Mouse (Mus musculus) lung, adult 2 months (tissue): ENCODE results near the gene Adad1.

ENCODE experiments used
- CTCF ChIP-seq: fragments of 200-500 bp; IDR thresholded peaks from 2 replicates; pipeline ENCODE4 v1.5.1; 2011; ENCODE audit warnings: mild to moderate bottlenecking, low read length, control low read depth; ENCODE audit not compliant: insufficient read depth
- POLR2A ChIP-seq: fragments of 200-500 bp; IDR thresholded peaks from 2 replicates; pipeline ENCODE4 v1.6.1; 2011; ENCODE audit warnings: low read depth, mild to moderate bottlenecking, control low read depth, low read length, borderline replicate concordance; ENCODE audit errors: extremely low read depth

DNA sequence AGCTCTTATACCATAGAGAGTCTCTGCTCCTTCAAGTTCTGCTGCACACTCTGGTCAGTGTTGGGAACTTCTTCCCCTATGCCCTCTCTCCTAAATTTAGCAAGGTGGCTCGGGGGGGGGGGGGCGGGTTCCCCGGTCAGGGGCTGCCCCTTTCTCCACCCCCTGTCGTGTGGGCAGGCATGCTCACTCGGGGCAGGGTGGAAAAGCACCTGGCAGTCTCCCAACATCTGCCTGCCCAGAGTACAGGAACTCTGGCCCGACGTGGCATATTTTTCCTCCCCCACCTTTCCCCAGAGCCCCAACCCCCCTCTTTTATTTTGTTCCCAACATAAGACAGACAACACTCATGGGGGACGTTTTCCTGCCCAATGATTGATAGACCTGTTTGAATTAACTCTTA is 83.1 kb downstream of the Adad1 start:
- TF ChIP-seq POLR2A (no peak), CTCF (no peak)
